Mouse (Mus musculus) midbrain, embryonic 15.5 days (tissue): ENCODE data around the gene Hspa12a. TPM values are rescaled to one million over a fixed set of nuclear protein-coding genes. Genes with fewer than 3 reads are reported as not detected.

ENCODE experiments used
- ATAC-seq: fragments of 200-750 bp; cut with Nextera tagmentation; replicated peaks from 2 replicates; pipeline ENCODE4 v1.8.0; 2017; ENCODE audit warnings: moderate TSS enrichment
- H3K27ac ChIP-seq: fragments of 300-500 bp; sonication (generic); 2 replicates; pipeline ENCODE4 v1.5.1; 2015; ENCODE audit warnings: mild to moderate bottlenecking, inconsistent platforms
- H3K27me3 ChIP-seq: fragments of 300-500 bp; sonication (generic); replicated peaks from 2 replicates; pipeline ENCODE4 v1.6.1; 2015; ENCODE audit warnings: inconsistent platforms
- H3K36me3 ChIP-seq: fragments of 300-500 bp; sonication (generic); replicated peaks from 2 replicates; pipeline ENCODE4 v1.6.1; 2015; ENCODE audit warnings: inconsistent platforms
- H3K4me1 ChIP-seq: fragments of 300-500 bp; sonication (generic); 2 replicates; pipeline ENCODE4 v1.6.1; 2015; ENCODE audit warnings: inconsistent platforms
- H3K4me2 ChIP-seq: fragments of 300-500 bp; sonication (generic); 2 replicates; pipeline ENCODE4 v1.6.1; 2015; ENCODE audit warnings: inconsistent platforms, mild to moderate bottlenecking, moderate library complexity
- H3K4me3 ChIP-seq: fragments of 300-500 bp; sonication (generic); 2 replicates; pipeline ENCODE4 v1.5.1; 2015; ENCODE audit warnings: mild to moderate bottlenecking, inconsistent platforms
- H3K9ac ChIP-seq: fragments of 300-500 bp; sonication (generic); 2 replicates; pipeline ENCODE4 v1.6.1; 2015; ENCODE audit warnings: mild to moderate bottlenecking, inconsistent platforms
- H3K9me3 ChIP-seq: fragments of 300-500 bp; sonication (generic); 2 replicates; pipeline ENCODE4 v1.6.1; 2016; ENCODE audit warnings: inconsistent platforms
- WGBS: fragments of 180-500 bp; shearing (Covaris S2); methylation state at CpG from one replicate; pipeline ENCODE4 v1.1.7; 2015; ENCODE audit warnings: mixed read lengths; 5-methylcytosine and 5-hydroxymethylcytosine counted together
- polyA plus RNA-seq: library from polyadenylated mRNA; unstranded; fragments of >200 nt; fragmentation: Nextera tagmentation; extraction: Ambion mirVana; gene quantifications from 2 replicates; pipeline ENCODE4 v1.2.1, GENCODE M21; 2015

Hspa12a gene
- polyA plus RNA-seq, 1 experiment from 2014 or later: 53.0 TPM

- H3K9ac ChIP-seq: no peak overlapping the region
- no peak overlapping the region for H3K4me2 ChIP-seq
- no peaks in the 10 kb centered on the region for H3K27me3 ChIP-seq
- no peaks in the 10 kb centered on the region for H3K9me3 ChIP-seq
- WGBS: 90% methylated on average over 7 of the region's 7 CpGs
- H3K4me1 ChIP-seq: peaks cover 14% of the 10 kb centered on the region; the same call in 1 of the 2 replicates
- peak overlapping the region; percentile 38; the same call in 1 of the 2 replicates for H3K27ac ChIP-seq
- no peak for ATAC-seq
- 0 out of 2 replicates have a peak, but pooled peaks cover under 1% of the 10 kb centered on the region for H3K36me3 ChIP-seq
- no peak overlapping the region for H3K4me3 ChIP-seq
Observed at GRCm38 (mm10) chr19:58830182-58830581, 113.3 kb downstream of the Hspa12a start.

GRCm38 (mm10) chr19:58829575-58829974 is 113.9 kb downstream of the Hspa12a start:
- Histone ChIP-seq H3K9me3 (no peaks in the 10 kb centered on the region), H3K4me3 (no peak overlapping the region), H3K36me3 (peaks cover 7% of the 10 kb centered on the region; the same call in 1 of the 2 replicates), H3K4me1 (peaks cover 14% of the 10 kb centered on the region; the same call in 1 of the 2 replicates), H3K27me3 (no peaks in the 10 kb centered on the region), H3K9ac (no peak overlapping the region), H3K4me2 (no peak overlapping the region), H3K27ac (peak overlapping the region; percentile 38; the same call in 1 of the 2 replicates)
- WGBS: 41% methylated on average over 5 of the region's 5 CpGs
- peak; percentile 49; the same call in 1 of the 2 replicates for ATAC-seq

- no peaks in the 10 kb centered on the region for H3K27me3 ChIP-seq
- no peak overlapping the region for H3K4me2 ChIP-seq
- peaks cover 9% of the 10 kb centered on the region; the same call in 1 of the 2 replicates for H3K36me3 ChIP-seq
- H3K4me3 ChIP-seq: no peak overlapping the region
- peaks cover 12% of the 10 kb centered on the region; the same call in 1 of the 2 replicates for H3K4me1 ChIP-seq
- H3K27ac ChIP-seq: no peak overlapping the region
- H3K9me3 ChIP-seq: no peaks in the 10 kb centered on the region
- no peak overlapping the region for H3K9ac ChIP-seq
- ATAC-seq: no peak
- 67% methylated on average over 7 of the region's 7 CpGs for WGBS
Observed at GRCm38 (mm10) chr19:58827656-58828055, 115.8 kb downstream of the Hspa12a start.

GRCm38 (mm10) chr19:58824316-58824715 is 119.1 kb downstream of the Hspa12a start:
- Histone ChIP-seq H3K4me3 (no peak overlapping the region), H3K4me1 (peaks cover 3% of the 10 kb centered on the region; the same call in 1 of the 2 replicates), H3K4me2 (no peak overlapping the region), H3K27me3 (no peaks in the 10 kb centered on the region), H3K36me3 (peaks cover 9% of the 10 kb centered on the region; the same call in 1 of the 2 replicates), H3K27ac (no peak overlapping the region), H3K9me3 (no peaks in the 10 kb centered on the region), H3K9ac (no peak overlapping the region)
- 78% methylated on average over 1 of the region's 1 CpGs for WGBS
- no peak for ATAC-seq

GRCm38 (mm10) chr19:58823301-58823700 is 120.2 kb downstream of the Hspa12a start:
- WGBS: 87% methylated on average over 3 of the region's 3 CpGs
- no peak overlapping the region for H3K4me2 ChIP-seq
- H3K4me1 ChIP-seq: no peaks in the 10 kb centered on the region
- no peak overlapping the region for H3K4me3 ChIP-seq
- no peak overlapping the region for H3K27ac ChIP-seq
- no peaks in the 10 kb centered on the region for H3K27me3 ChIP-seq
- peaks cover 9% of the 10 kb centered on the region; the same call in 1 of the 2 replicates for H3K36me3 ChIP-seq
- no peak overlapping the region for H3K9ac ChIP-seq
- ATAC-seq: no peak
- no peaks in the 10 kb centered on the region for H3K9me3 ChIP-seq

GRCm38 (mm10) chr19:58822454-58823200 is 120.8 kb downstream of the Hspa12a start:
- no peak overlapping the region for H3K4me2 ChIP-seq

GRCm38 (mm10) chr19:58818571-58819415 is 124.7 kb downstream of the Hspa12a start:
- H3K4me2 ChIP-seq: no peak overlapping the region
- no peaks in the 10 kb centered on the region; the same call in 1 of the 2 replicates for H3K36me3 ChIP-seq
- no peak overlapping the region for H3K9ac ChIP-seq
- ATAC-seq: no peak
- WGBS: 85% methylated on average over 14 of the region's 14 CpGs
- no peak overlapping the region for H3K27ac ChIP-seq
- H3K27me3 ChIP-seq: no peaks in the 10 kb centered on the region
- H3K4me3 ChIP-seq: no peak overlapping the region
- no peaks in the 10 kb centered on the region for H3K4me1 ChIP-seq
- no peaks in the 10 kb centered on the region for H3K9me3 ChIP-seq

More at GRCm38 (mm10) chr19:58822454-58823200, 120.8 kb downstream of the Hspa12a start:
- ATAC-seq: no peak
- peaks cover 9% of the 10 kb centered on the region; the same call in 1 of the 2 replicates for H3K36me3 ChIP-seq
- H3K4me3 ChIP-seq: no peak overlapping the region
- 67% methylated on average over 20 of the region's 20 CpGs for whole genome bisulfite sequencing
- H3K27ac ChIP-seq: no peak overlapping the region
- no peaks in the 10 kb centered on the region for H3K4me1 ChIP-seq
- no peak overlapping the region for H3K9ac ChIP-seq
- no peaks in the 10 kb centered on the region for H3K9me3 ChIP-seq
- no peaks in the 10 kb centered on the region for H3K27me3 ChIP-seq

- Histone ChIP-seq H3K4me3 (no peak overlapping the region), H3K27ac (no peak overlapping the region), H3K4me2 (no peak overlapping the region), H3K9me3 (no peaks in the 10 kb centered on the region), H3K27me3 (no peaks in the 10 kb centered on the region), H3K4me1 (no peaks in the 10 kb centered on the region), H3K36me3 (no peaks in the 10 kb centered on the region; the same call in 1 of the 2 replicates), H3K9ac (no peak overlapping the region)
- WGBS: 84% methylated on average over 11 of the region's 11 CpGs
- no peak for ATAC-seq
Observed at GRCm38 (mm10) chr19:58817398-58817797, 126.1 kb downstream of the Hspa12a start.

- no peak for ATAC-seq
- Histone ChIP-seq H3K9ac (no peak overlapping the region), H3K4me2 (no peak overlapping the region), H3K9me3 (no peaks in the 10 kb centered on the region), H3K36me3 (no peaks in the 10 kb centered on the region; the same call in 1 of the 2 replicates), H3K27me3 (no peaks in the 10 kb centered on the region), H3K4me3 (no peak overlapping the region), H3K4me1 (no peaks in the 10 kb centered on the region), H3K27ac (no peak overlapping the region)
- WGBS: 82% methylated on average over 17 of the region's 17 CpGs
Observed at GRCm38 (mm10) chr19:58816453-58817041, 126.9 kb downstream of the Hspa12a start.

GRCm38 (mm10) chr19:58815179-58815922 is 128.1 kb downstream of the Hspa12a start:
- H3K27me3 ChIP-seq: no peaks in the 10 kb centered on the region
- ATAC-seq: no peak
- H3K9me3 ChIP-seq: no peaks in the 10 kb centered on the region
- no peaks in the 10 kb centered on the region for H3K4me1 ChIP-seq
- no peak overlapping the region for H3K27ac ChIP-seq
- H3K9ac ChIP-seq: no peak overlapping the region
- H3K36me3 ChIP-seq: no peaks in the 10 kb centered on the region; the same call in 1 of the 2 replicates
- no peak overlapping the region for H3K4me3 ChIP-seq
- WGBS: 85% methylated on average over 13 of the region's 13 CpGs
- no peak overlapping the region for H3K4me2 ChIP-seq

- H3K4me1 ChIP-seq: peaks cover 7% of the 10 kb centered on the region; the same call in 1 of the 2 replicates
- H3K4me3 ChIP-seq: no peak overlapping the region
- no peaks in the 10 kb centered on the region for H3K9me3 ChIP-seq
- no peak overlapping the region for H3K27ac ChIP-seq
- H3K36me3 ChIP-seq: no peaks in the 10 kb centered on the region
- no peak for ATAC-seq
- 89% methylated on average over 5 of the region's 5 CpGs for WGBS
- H3K4me2 ChIP-seq: no peak overlapping the region
- H3K9ac ChIP-seq: no peak overlapping the region
- H3K27me3 ChIP-seq: no peaks in the 10 kb centered on the region
Observed at GRCm38 (mm10) chr19:58810536-58810935, 132.9 kb downstream of the Hspa12a start.
